Mouse (Mus musculus) cerebellum, postnatal 10 days (tissue): ENCODE data around the gene Prdm16.
A peak's percentile ranks its signal among the peaks of the same experiment; 100 is the strongest.

ENCODE experiments used
- DNase-seq, 2 experiments: peaks; one replicate each; pipeline ENCODE4 v3.0.0; 2021; ENCODE audit warnings: mixed read lengths in 2 of 2

Prdm16 gene

GRCm38 (mm10) chr4:154325410-154325809 is 311.3 kb downstream of the Prdm16 start:
- DNase-seq: no peak

GRCm38 (mm10) chr4:154313622-154313967 is 323.1 kb downstream of the Prdm16 start:
- peak; percentile 42 to 54 for DNase-seq

GRCm38 (mm10) chr4:154312935-154313621 is 323.6 kb downstream of the Prdm16 start:
- DNase-seq: peak in 1 of 2 experiments; percentile 28

- no peak for DNase-seq
Observed at GRCm38 (mm10) chr4:154312143-154312812, 324.4 kb downstream of the Prdm16 start.

- DNase-seq: no peak
Observed at GRCm38 (mm10) chr4:154310576-154311262, 326.0 kb downstream of the Prdm16 start.

GRCm38 (mm10) chr4:154309131-154309530 is 327.5 kb downstream of the Prdm16 start:
- peak; percentile 59 to 64 for DNase-seq

GRCm38 (mm10) chr4:154301466-154301881 is 335.2 kb downstream of the Prdm16 start, which contains the start of gene Arhgef16:
Gene Arhgef16, minus strand, starts transcription at chr4:154301676.
- DNase-seq: peak; percentile 70 to 78

- DNase-seq: peak; percentile 30 to 36
Observed at GRCm38 (mm10) chr4:154299541-154300271, 337.0 kb downstream of the Prdm16 start.

GRCm38 (mm10) chr4:154297761-154298160 is 338.9 kb downstream of the Prdm16 start:
- DNase-seq: no peak

GRCm38 (mm10) chr4:154294262-154294731 is 342.4 kb downstream of the Prdm16 start:
- no peak for DNase-seq

- DNase-seq: no peak
Observed at GRCm38 (mm10) chr4:154293735-154294201, 342.9 kb downstream of the Prdm16 start.

- DNase-seq: no peak
Observed at GRCm38 (mm10) chr4:154283671-154284070, 353.0 kb downstream of the Prdm16 start.

GRCm38 (mm10) chr4:154279481-154279880 is 357.2 kb downstream of the Prdm16 start:
- no peak for DNase-seq

GRCm38 (mm10) chr4:154273000-154273399 is 363.7 kb downstream of the Prdm16 start:
- DNase-seq: peak; percentile 86 to 92

GRCm38 (mm10) chr4:154269520-154269919 is 367.2 kb downstream of the Prdm16 start:
- peak in 1 of 2 experiments; percentile 34 for DNase-seq

GRCm38 (mm10) chr4:154267511-154267910 is 369.2 kb downstream of the Prdm16 start:
- peak; percentile 72 to 83 for DNase-seq
